Mouse (Mus musculus) layer of hippocampus, adult 18-20 months (tissue): Measurements from ENCODE around the gene Cdc42bpa. TPM values are rescaled to one million over a fixed set of nuclear protein-coding genes. Genes with fewer than 3 reads are reported as not detected.

Experiments
- total RNA-seq, 2 experiments: library from RNA; stranded (reverse); gene quantifications; 2 replicates each; pipeline ENCODE4 v1.2.3; 2021

The Cdc42bpa gene
- total RNA-seq, 2 experiments from 2014 or later: 226 to 244 TPM

Other genes starting within 250 kb of the Cdc42bpa start
- under 1 TPM; 0.15 to 0.43 TPM for gene Kif28, start 215.2 kb upstream of the Cdc42bpa start, total RNA-seq
- gene Gm10518, start 157.1 kb upstream of the Cdc42bpa start, total RNA-seq: not detected
- gene Ahctf1, start 156.8 kb upstream of the Cdc42bpa start, total RNA-seq: 10 to 100 TPM; 41.2 to 43.1 TPM
- 10 to 100 TPM; 65.6 to 74.2 TPM for gene Coq8a, start 239.1 kb downstream of the Cdc42bpa start, total RNA-seq